Mouse (Mus musculus): ENCODE measurements around the gene Lrrc57. TPM values are rescaled to one million over a fixed set of nuclear protein-coding genes. Genes with fewer than 3 reads are reported as not detected.
"Not testable (repeated sequence)": the region's sequence is repeated elsewhere in the genome, so short reads cannot be mapped to it uniquely, and the experiment has no call there.

Lrrc57 gene
- total RNA-seq, 1 experiment from 2014 or later: 18.3 TPM

DNA sequence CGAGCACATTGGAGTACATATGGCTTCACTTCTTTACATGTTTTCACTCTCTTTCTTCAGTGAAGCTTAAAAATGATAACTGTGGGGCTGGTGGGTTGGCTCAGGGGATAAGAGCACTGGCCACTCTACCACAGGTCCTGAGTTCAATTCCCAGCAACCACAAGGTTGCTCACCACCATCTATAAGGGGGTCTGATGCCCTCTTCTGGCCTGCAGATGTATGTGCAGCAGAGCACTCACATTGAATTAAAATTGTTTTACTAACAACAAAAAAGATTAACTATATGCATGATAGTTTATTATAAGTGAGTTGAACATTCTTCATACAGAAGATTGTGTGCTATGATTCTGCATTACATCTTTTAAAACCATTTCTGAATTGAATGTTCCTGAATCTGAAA, 10.2 kb upstream of the Lrrc57 start:
- ATAC-seq (replicated peaks in 1 of 2; ENCODE audit: insufficient read depth in 1 of 2, low FRiP score in 2 of 2, low TSS enrichment in 1 of 2, low read depth in 1 of 2, poor library complexity in 2 of 2, severe bottlenecking in 2 of 2): no peak

DNA sequence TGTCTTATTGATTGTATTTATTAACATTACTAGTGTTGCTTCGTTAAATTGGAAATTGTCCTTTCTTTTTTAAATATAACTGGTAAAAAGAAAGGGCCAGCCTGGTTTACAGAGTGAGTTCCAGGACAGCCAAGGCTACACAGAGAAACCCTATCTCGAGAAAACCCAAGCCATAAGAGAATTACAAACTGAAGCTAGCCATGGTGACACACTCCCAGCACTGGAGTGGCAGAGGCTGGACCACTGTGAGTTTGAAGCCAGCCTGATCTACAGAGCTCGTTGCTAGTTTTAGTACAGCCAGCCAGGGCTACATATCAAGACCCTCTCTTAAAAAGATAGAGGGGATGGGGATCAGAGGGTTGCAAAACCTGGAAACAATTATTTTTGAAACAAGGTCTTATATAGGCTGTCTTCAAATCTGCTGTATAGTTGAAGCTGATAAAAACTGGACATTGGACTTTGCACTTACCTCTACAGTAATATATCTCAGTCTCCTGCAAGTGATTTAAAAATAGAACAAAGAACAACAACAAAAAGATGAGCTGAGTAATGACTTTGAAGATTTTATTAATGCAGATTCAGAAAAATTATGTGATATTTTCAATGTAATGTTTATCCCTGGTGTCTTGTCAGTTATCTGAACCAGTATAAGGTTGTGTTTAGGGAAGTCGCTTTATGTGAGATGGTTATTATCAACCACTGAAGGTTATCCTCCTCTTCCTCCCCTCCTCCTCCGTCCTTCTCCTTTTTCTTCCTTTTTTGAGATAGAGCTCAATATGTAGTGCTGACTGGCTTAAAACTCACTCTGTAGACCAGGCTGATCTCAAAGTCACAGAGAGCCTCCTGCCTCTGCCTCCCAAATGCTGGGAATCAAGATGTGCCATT, 7.2 kb upstream of the Lrrc57 start:
- ATAC-seq (replicated peaks in 1 of 2; ENCODE audit: insufficient read depth in 1 of 2, low FRiP score in 2 of 2, low TSS enrichment in 1 of 2, low read depth in 1 of 2, poor library complexity in 2 of 2, severe bottlenecking in 2 of 2): no peak

DNA sequence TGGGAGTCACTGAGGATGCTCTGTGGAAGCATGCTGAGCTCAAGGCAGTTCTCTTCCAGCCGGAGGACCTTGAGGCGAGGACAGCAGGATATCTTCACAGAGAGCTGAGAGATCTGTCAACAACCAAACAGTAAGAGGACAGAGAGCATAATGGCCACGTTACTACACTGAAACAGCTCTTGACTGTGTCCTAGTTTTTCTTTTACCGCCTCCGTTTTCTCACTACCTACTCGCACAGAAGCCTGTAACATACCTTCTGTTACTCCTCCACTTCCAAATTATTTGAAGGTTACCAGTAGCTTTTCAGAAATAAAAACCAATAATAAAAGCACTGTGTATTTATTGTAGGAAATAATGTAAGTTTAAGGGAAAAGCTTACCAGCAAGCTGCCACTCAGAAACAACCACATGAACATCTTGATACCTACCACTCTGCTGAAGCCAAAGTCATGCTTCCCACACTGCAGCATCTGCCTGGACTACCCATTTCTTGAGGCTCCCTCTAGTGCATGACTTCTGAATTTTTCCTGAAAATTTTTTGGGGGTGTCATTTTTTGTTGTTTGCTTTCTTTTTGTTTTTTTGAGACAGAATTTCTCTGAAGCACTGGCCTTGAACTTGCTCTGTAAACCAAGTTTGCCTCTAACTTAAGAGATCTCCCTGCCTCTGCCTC, 3.2 kb downstream of the Lrrc57 start:
- no peak for ATAC-seq (replicated peaks in 1 of 2; ENCODE audit: insufficient read depth in 1 of 2, low FRiP score in 2 of 2, low TSS enrichment in 1 of 2, low read depth in 1 of 2, poor library complexity in 2 of 2, severe bottlenecking in 2 of 2)

DNA sequence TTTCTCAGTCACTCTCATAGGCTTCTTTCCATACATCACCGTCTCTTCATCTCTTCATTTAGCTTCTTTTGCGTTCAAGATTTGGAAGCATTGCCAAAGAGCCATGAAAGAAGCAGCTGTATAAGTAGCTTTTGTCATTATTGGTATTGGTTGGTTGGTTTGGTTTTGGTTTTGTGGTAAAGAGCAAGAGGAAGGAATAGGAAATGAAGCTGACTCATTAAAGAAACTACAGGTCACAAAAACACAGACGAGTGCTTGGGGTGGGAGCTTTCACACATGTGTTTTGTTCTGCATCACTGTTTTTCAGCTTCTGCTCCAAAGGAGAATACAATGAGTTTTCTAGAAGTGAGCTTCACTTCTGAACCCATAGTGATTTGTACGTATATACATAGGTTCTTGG, 9.8 kb downstream of the Lrrc57 start:
- 0 out of 4 replicates have a peak, but pooled peaks of 1 of the 2 experiments have one; percentile 4 for ATAC-seq (replicated peaks in 1 of 2; ENCODE audit: insufficient read depth in 1 of 2, low FRiP score in 2 of 2, low TSS enrichment in 1 of 2, low read depth in 1 of 2, poor library complexity in 2 of 2, severe bottlenecking in 2 of 2)

DNA sequence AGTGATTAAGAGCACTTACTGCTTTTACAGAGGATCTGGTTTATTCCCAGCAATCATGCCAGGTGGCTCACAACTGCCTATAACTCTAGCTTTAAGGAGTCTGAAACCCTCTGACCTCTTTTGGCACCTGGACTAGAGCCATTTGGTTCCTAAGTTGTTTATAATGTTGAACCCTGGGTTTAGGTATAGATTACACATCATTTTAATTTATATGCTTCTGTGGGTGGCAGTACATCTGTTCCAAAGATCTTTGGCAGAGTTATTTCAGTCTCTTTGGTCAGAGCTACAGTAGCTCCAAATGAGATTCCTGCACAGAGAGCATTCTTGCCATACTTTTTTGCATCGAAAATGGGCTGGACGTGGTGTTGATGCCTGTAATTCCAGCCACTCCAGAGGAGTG, 11.6 kb downstream of the Lrrc57 start:
- ATAC-seq (replicated peaks in 1 of 2; ENCODE audit: insufficient read depth in 1 of 2, low FRiP score in 2 of 2, low TSS enrichment in 1 of 2, low read depth in 1 of 2, poor library complexity in 2 of 2, severe bottlenecking in 2 of 2): no peak

DNA sequence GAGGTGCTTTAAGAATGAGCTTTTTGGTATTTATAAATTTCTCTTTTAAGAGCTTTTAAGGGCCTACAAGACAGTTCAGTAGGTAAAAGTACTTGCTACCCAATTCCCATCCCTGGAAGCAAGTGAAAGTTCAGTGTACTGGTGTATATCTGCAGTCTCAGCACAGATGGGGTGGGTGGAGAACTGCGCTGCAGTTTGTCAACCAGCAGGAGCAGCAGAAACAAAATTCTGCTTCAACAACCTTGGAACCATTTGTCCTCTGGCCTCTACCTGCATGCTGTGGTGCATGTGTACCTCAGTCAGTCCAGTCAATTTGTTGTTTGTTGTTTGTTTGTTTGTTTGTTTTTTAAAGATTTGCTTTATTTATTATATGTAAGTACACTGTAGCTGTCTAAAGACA, 17.1 kb downstream of the Lrrc57 start:
- no peak for ATAC-seq (replicated peaks in 1 of 2; ENCODE audit: insufficient read depth in 1 of 2, low FRiP score in 2 of 2, low TSS enrichment in 1 of 2, low read depth in 1 of 2, poor library complexity in 2 of 2, severe bottlenecking in 2 of 2)

DNA sequence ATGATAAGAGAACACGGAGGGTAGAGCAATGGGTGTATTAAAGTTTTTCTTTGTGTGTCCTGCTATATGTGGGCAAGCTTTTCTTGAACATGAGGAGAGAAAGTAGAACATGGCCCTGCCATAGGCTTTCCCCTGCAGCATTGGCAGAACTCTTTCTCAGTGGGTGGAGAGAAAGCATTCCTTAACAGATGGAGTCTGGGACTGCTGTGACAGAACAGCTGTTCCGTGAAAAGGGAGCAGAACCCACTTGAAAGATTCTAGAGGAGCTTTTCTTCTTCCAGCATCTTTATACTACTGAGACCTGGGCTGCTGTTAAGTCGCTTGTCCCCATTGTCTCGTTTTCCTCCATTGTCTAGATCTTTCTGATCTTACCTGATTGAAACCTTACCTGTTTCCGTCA, 19.6 kb downstream of the Lrrc57 start:
- no peak for ATAC-seq (replicated peaks in 1 of 2; ENCODE audit: insufficient read depth in 1 of 2, low FRiP score in 2 of 2, low TSS enrichment in 1 of 2, low read depth in 1 of 2, poor library complexity in 2 of 2, severe bottlenecking in 2 of 2)

DNA sequence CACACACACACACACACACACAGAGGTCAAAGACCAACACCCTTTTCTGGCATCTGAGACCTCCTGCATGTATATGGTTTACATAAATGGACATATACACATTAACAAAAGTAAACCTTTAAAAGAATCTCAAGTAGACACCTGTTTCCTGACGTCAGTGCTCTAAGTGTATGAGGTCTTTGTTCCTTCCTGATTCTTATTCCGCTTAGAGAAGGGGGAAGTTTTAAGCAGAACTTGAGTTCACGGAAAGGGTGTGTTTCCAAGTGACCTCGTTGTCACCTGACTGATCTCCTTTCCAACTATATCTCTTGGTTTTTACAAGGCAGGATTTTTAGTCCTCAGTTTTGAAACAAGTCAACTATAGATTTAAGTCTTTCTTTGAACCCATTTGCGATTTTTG, 31.0 kb downstream of the Lrrc57 start:
- peak; percentile 88 to 96 for ATAC-seq (replicated peaks in 1 of 2; ENCODE audit: insufficient read depth in 1 of 2, low FRiP score in 2 of 2, low TSS enrichment in 1 of 2, low read depth in 1 of 2, poor library complexity in 2 of 2, severe bottlenecking in 2 of 2)

DNA sequence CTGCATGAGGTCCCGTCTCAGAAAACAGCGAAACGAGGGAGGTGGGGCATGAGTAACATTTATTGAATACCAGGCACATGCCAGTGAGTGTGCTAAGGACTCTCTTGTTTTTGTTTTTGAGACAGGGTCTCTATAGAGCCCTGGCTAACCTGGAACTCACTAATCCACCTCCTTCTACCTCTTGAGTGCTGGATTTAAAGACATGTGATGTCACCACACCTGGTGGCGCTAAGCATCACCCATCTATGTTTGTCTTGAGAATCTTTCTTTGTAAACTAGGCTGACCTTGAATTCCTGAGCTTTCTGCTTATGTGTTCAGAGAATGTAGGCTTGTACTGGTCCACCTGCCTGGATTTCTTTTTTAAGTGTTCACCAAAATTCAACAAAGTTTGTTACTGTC, 31.5 kb downstream of the Lrrc57 start:
- ATAC-seq (replicated peaks in 1 of 2; ENCODE audit: insufficient read depth in 1 of 2, low FRiP score in 2 of 2, low TSS enrichment in 1 of 2, low read depth in 1 of 2, poor library complexity in 2 of 2, severe bottlenecking in 2 of 2): no peak

DNA sequence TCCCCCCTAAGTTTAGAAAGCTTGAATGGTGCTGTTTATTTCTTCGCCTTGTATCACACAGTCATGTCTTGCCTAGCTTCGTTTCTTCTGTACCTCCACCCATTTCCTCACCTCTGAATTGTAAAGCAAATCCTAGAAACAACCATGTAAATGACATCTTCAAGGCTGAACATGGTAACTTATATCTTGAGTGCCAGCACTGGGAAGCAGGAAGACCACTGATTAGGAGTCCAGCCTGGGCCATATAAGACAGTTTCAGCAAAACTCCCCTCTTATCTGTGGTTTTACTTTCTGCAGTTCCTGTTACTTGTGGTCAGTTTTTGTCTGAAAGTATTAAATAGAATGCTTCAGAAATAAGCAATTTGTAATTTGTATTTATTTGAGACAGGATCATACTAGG, 33.3 kb downstream of the Lrrc57 start:
- no peak; a peak in 1 of 4 replicates for ATAC-seq (replicated peaks in 1 of 2; ENCODE audit: insufficient read depth in 1 of 2, low FRiP score in 2 of 2, low TSS enrichment in 1 of 2, low read depth in 1 of 2, poor library complexity in 2 of 2, severe bottlenecking in 2 of 2)

DNA sequence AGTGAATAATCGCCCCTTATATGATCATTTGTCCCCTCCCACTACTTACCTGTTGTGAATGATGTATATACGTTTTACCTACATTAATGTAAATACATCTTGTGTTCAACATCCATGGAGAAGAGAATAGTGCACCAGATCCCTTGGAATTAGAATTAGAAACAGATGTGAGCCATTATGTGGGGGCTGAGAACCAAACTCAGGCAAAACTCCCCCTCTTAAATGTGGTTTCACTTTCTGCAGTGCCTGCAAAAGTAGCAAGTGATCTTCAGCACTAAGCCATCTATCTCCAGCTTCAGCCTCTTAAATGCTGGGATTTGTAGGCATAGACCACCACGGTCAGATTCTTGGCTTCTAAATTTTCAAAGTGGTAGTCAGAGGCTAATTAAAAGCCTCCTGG, 34.2 kb downstream of the Lrrc57 start:
- ATAC-seq (replicated peaks in 1 of 2; ENCODE audit: insufficient read depth in 1 of 2, low FRiP score in 2 of 2, low TSS enrichment in 1 of 2, low read depth in 1 of 2, poor library complexity in 2 of 2, severe bottlenecking in 2 of 2): no peak

DNA sequence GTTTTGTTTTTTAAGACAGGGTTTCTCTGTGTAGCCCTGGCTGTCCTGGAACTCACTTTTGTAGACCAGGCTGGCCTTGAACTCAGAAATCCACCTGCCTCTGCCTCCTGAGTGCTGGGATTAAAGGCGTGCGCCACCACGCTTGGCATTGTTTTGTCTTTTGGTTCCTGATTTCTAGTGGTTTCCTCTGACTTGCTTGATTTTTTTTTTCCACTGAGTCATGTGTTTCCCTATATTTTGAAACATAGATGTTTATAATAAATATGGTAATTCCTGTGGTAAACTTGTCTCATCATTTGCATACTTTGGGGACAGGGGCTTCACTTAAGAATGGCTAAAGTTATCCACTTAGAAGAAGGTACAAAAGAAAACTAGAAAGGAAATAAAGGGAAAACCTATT, 37.2 kb downstream of the Lrrc57 start:
- ATAC-seq (replicated peaks in 1 of 2; ENCODE audit: insufficient read depth in 1 of 2, low FRiP score in 2 of 2, low TSS enrichment in 1 of 2, low read depth in 1 of 2, poor library complexity in 2 of 2, severe bottlenecking in 2 of 2): not testable (repeated sequence)

DNA sequence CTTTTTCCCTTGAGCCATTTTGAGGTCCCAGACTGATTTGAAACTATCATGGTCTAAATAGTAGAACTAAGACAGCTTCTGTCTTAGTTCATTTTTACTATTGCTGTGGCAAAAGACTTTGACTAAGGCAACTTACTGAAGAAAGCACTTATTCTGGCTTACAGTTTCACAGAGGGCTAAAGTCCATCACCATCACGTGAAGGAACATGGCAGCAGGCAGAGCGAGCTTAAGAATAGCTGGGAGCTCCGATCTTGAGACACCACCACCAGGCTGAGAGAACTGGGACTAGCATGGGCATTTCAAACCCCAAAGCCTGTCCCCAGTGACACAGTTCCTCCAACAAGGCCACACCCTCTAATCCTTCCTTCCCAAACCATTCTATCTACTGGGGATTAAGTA, 38.2 kb downstream of the Lrrc57 start:
- no peak for ATAC-seq (replicated peaks in 1 of 2; ENCODE audit: insufficient read depth in 1 of 2, low FRiP score in 2 of 2, low TSS enrichment in 1 of 2, low read depth in 1 of 2, poor library complexity in 2 of 2, severe bottlenecking in 2 of 2)

DNA sequence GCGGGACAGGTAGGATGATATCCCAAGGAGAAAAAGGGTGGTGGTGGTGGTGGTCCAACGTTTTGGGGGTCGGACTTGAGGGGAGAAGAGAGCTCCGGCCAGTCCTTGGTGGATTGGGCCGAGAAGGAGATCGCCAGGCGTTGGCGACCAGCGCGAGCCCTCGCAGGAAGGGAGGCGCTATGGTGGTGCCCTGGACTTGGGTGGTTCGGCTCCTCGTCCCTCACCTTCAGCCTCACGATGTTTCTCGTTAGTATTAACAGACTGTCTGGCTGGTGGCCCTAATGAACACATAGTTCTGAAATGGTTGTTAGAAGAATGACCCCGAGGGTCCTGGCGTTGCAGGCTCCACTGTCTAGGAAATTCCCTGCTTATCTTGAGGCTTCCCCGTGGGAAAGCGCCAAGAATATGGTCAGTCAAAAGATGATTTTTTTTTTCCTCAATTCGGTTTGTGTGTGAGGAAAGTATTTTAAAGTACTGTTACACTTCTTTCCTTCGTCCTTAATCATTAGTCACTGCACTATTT, 41.5 kb downstream of the Lrrc57 start:
- ATAC-seq (replicated peaks in 1 of 2; ENCODE audit: insufficient read depth in 1 of 2, low FRiP score in 2 of 2, low TSS enrichment in 1 of 2, low read depth in 1 of 2, poor library complexity in 2 of 2, severe bottlenecking in 2 of 2): peak in 1 of 2 experiments; percentile 29; a peak in 2 of 4 replicates

DNA sequence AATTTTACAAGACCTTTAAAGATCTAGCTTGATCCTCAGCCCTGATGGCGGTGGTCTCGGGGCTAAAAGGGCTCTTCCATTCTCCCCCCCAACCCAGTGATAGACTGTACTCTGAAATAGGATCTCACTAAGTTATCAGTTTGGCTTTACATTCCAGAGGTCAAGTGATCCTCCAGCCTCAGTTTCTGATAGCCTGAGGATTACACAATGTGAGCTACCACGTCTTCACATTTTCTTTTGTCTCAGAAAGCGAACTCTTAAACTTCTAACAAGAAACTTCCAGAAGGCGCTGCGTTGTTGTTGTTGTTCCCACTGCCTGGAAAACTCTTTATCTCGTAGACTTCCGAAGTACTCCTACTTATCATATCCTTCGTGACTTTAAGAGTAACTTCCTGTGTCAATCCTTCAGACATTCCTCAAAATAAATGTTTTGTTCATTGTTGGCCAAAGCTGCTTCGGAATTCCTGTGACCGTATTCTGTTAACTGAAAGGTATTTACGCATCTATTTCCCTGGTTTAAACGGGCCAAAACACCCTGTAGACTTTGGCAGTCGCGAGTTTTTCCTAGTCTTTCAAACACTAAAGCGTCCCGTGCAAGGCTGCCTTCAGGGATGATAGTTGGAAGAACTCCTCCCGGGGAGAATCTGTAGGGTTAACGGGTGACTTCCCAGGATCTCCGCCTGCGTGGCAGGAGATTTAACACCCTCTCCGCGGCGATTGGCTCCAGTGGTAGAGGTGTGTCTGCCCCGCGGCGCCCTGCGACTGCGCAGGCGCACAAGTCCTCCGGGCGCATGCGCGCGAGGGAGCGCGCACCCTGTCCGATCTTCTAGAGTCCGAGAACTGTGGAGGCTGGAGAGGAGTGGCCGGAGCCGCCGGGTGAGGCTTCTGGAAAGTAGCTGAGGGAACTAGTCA, 42.2 kb downstream of the Lrrc57 start, which contains the start of gene Snap23:
Gene Snap23 (plus strand): TSS at position 786 of the 912 bp plus-strand sequence.
- ATAC-seq (replicated peaks in 1 of 2; ENCODE audit: insufficient read depth in 1 of 2, low FRiP score in 2 of 2, low TSS enrichment in 1 of 2, low read depth in 1 of 2, poor library complexity in 2 of 2, severe bottlenecking in 2 of 2): peak; percentile 64 to 81

DNA sequence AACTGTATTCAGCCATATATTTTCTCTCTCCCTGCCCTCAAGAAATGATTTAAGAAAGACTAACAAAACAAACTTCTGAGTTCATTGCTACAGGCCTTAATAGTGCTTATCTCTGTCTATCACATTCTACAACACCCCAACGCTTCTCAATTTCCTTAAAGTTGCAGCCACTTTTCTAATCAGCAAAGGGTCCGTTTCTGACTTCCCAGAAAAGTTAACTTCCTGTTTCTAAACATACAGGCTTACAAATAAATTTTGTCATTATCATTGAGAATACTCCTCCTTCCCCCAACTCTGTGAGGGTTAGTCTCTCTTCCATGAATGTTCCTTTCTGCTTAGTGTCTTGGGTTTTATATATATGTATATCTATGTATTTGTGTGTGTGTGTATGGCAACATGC, 44.0 kb downstream of the Lrrc57 start:
- ATAC-seq (replicated peaks in 1 of 2; ENCODE audit: insufficient read depth in 1 of 2, low FRiP score in 2 of 2, low TSS enrichment in 1 of 2, low read depth in 1 of 2, poor library complexity in 2 of 2, severe bottlenecking in 2 of 2): no peak

DNA sequence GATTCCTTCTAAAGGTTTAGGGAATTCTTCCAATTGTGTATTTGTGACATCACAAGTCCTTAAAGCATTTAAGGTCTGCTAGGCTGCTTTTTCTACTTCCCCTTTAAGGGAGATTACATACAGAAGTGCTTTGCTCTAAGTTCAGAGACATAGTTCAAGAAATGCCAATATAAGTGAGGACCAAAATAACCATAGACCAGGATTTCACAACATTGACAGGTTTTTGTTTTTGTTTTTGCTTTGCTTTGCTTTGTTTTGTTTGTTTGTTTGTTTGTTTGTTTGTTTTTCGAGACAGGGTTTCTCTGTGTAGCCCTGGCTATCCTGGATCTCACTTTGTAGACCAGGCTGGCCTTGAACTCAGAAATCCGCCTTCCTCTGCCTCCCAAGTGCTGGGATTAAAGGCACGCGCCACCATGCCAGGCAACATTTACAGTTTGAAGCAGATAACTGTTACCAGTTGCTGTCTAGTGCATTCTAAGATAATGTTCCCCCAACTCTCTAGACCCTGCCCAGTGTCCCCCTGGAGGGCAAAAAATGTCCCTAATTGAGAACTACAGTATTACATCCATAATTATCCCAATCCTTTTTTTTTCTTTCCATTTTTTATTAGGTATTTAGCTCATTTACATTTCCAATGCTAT, 44.7 kb downstream of the Lrrc57 start:
- not testable (repeated sequence) for ATAC-seq (replicated peaks in 1 of 2; ENCODE audit: insufficient read depth in 1 of 2, low FRiP score in 2 of 2, low TSS enrichment in 1 of 2, low read depth in 1 of 2, poor library complexity in 2 of 2, severe bottlenecking in 2 of 2)
